Mouse (Mus musculus) megakaryocyte, adult 5-6 weeks (primary cell): Measurements from ENCODE around the gene Rundc1. TPM values are rescaled to one million over a fixed set of nuclear protein-coding genes. Genes with fewer than 3 reads are reported as not detected.
"Not testable (repeated sequence)": the region's sequence is repeated elsewhere in the genome, so short reads cannot be mapped to it uniquely, and the experiment has no call there.

ENCODE experiments used
- ATAC-seq: 2 replicates; pipeline ENCODE4 v1.8.0; 2016; ENCODE audit warnings: mild to moderate bottlenecking, inconsistent platforms; ENCODE audit not compliant: poor library complexity, severe bottlenecking
- total RNA-seq, 2 experiments: library from RNA; stranded (forward) in 1 of 2; stranded (reverse) in 1 of 2; fragments of 153-499, 151-499 nt in 1 of 2; fragments of 221-1000, 200-1000 nt in 1 of 2; gene quantifications; 2 replicates each; pipeline versions ENCODE4 v1.2.3 to v1.2.4; 2015 to 2017

Rundc1 gene
- total RNA-seq (2015) (2.4 and 3.0 TPM in 2 replicates), total RNA-seq (2017) (3.1 and 3.3 TPM in 2 replicates)

DNA sequence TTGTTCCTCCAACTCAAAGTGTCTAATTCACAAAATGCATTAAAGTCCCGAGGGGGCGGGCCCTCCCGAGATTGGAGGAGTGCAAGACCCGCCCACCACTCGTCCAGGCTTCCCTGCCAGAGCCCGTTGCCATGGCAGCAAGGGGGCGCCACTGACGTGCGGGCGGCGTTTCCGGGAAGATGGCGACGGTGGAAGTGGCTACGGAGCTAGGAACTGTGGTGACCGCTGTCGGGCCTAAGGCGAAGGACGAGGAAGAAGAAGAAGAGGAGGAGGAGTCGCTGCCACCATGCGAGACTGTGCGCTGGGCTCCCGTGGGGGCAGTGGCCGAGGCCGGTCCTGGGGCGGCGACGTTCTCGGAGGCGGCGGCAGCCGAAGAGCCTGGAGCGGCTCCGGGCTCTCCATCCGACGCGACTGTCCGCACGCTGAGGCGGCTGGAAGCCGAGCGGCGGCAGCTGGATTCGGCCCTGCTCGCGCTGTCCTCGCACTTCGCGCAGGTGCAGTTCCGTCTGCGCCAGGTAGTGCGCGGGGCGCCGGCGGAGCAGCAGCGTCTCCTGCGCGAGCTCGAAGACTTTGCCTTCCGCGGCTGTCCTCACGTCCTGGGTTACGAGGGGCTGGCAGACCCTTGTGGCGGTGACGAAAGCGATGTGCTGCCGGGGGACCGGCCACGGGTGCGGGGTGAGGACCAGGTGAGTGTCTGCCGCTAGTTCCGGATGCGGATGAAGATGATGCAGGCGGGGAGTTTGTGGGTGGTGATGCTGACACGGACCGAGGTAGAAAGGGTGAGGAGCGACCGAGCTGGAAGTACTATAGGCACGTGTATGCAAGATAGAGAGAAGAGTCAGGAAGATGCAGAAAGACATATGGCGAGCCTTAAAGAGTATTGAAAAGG, at the start of gene Rundc1, which contains the start of gene Ptges3l:
Gene Rundc1, plus strand, starts transcription at position 161 of the 889 bp plus-strand sequence.
Gene Ptges3l, minus strand, starts transcription at position 409 of the 889 bp plus-strand sequence.
- peak; percentile 99 for ATAC-seq

DNA sequence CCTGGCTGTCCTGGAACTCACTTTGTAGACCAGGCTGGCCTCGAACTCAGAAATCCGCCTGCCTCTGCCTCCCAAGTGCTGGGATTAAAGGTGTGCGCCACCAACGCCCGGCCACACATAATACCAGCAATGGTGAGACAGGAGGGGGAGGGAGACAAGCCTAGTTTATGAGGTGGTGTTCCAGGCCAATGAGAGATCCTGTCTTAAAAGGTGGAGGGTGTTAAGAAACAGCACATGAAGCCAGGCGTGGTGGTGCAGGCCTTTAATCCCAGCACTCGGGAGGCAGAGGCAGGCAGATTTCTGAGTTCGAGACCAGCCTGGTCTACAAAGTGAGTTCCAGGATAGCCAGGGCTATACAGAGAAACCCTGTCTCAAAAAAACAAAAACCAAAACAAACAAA, 46.7 kb upstream of the Rundc1 start:
- ATAC-seq, result not testable (repeated sequence)

DNA sequence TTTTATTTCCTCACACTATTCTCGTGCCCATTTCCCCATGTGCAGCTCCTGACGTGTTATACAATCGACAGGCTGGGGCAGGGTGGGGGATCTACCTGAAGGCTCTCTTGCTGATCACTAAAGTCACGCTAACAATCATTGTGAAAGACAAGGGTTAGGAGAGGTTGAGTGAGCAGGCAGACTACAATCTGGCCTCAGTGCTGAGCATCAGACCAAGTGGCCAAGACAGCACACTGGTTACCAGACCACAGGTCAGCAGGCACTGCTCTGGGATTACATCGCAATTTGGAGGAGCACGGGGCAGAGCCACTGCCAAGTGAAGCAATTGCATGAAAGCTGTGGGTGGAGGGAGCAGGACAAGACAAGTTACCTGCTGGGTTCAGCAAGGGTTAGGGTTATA, 46.0 kb upstream of the Rundc1 start:
- no peak for ATAC-seq

DNA sequence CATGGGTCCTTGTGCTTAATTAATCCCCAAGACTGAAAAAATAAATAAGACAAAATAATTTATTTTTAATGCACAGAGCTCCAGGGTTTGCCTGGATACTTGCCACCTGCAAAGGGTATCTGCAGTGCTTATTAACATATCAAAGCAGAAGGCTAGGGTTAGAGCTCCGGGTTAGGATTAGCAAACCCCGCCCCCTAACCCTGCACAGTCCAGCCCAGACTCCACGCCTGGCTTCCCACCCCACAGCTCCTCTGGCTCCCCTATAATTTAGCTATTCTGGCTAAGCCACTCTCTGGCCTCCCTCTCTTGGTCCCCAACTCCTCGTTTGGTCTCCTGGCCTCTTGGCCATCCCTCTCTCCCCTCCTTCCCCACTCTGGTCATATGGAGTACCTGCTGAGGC, 43.1 kb upstream of the Rundc1 start:
- ATAC-seq, result no peak

DNA sequence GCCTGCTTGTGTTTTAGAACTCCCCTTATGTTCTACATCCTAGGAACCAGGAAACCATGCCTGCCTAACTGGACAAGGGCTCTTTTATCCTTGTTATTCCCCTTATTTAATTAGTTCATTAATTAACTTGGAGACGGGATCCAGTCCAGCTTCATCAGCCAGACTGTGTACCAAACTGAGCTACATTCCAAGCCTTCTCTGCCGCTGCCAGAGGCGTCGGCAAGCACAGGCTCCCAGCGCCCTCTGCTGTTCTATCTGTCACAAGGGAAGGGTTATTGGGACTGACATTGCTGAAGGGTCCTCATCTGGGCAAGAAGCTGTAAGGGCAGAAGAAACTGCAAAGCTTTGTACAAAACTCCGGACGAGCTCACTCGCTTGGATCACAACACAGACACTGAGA, 29.8 kb upstream of the Rundc1 start:
- 0 out of 2 replicates have a peak, but pooled peaks have one; percentile 40 for ATAC-seq

DNA sequence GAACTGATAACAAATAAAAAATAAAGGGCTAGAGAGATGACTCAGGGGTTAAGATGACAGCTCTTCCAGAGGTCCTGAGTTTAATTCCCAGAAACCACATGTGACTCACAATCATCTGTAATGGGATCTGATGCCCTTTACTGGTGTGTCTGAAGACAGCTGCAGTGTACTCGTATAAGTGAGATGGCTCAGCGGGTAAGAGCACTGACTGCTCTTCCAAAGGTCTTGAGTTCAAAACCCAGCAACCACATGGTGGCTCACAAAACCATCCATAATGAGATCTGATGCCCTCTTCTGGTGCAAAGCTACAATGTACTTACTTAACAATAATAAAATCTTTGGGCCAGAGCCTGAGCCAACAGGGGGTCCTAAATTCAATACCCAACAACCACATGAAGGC, 9.6 kb upstream of the Rundc1 start:
- no peak for ATAC-seq

DNA sequence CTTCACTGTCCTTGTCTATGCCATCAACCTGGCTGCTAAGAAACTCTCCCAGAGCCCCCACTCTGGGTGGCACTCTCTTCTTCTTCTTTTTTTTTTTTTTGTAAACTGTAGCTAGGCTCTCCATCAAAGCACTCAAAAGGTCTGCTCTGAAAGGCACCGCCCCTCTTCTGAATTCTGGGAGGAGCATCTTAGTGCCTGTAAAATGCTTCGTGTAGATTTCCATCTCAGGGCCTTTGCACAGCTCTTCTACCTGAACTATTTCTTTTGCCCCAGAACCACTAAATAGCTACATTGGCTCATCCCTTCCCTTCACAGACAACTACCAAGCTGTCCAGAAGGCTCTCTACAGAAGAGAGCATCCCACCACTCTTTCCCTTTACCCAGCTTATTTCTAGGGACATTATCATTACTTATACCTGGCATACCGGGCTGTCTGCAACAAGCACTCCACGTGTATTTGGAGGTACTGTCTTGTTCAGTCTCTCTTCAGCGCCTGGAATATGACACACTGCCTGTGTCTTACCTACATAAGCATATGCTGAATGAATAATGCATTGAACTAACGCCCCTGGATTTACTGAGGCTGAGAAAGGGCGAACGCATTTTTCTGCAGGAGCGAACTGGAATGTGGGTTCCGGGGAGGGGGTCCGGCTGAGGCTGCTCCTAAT, 8.3 kb upstream of the Rundc1 start:
- ATAC-seq, result peak; percentile 32; the same call in 1 of the 2 replicates

DNA sequence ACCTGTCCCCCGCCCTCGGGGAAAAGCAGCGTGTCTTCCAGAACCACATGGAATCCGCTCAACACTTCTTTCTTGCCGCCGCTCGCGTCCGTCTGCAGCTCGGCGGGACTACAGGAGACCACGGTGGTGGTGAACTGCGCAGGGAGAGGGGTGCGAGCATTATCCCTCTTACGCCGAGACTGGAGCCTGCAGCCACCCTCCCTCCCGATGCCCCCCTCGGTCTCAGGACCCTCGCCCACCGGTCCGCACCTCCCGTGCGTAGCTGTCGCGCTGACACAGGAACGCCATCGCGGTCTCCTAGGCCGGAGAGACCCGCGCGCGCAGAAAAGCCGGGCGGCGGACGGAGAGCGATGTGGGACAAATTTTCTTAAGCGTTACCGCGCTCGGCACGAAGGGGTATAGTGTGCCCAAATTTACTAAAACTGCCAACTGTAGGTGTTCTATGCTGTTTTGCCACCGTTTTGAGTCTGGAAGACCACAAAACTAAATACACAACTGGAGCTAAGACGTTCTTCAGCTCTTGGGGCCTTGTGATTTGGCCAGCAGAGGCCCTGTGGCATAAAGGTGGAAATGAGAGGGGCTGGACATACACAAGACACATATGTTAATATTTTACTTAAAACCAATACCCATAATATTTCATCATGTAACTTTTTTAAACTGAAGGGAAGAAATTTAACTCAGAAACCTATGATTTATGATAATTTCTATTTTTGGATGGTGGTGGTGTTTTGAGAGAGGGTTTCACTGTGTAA, 7.6 kb upstream of the Rundc1 start, which contains the start of gene Aarsd1:
Gene Aarsd1, minus strand, starts transcription at position 515 of the 755 bp plus-strand sequence.
- peak; percentile 93 for ATAC-seq

DNA sequence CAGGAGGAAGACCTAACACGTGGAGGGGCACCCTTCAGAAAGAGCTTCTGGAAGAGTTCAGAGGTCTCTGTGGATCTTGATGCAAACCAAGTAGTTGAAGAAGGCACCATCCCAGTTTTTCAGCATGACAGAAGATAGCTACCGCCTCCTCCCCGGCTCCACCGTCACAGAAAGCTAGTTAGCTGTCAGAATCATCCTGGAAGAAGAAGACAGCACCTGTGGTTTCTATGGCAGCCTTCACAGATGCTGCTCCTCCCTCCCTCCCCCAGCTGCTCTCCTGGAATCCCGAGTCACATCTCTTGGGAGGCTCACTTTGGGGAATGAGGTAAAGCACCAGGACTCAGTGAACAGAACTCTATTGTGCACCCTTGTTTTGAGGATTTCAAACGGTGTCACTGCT, 5.9 kb upstream of the Rundc1 start:
- no peak for ATAC-seq

DNA sequence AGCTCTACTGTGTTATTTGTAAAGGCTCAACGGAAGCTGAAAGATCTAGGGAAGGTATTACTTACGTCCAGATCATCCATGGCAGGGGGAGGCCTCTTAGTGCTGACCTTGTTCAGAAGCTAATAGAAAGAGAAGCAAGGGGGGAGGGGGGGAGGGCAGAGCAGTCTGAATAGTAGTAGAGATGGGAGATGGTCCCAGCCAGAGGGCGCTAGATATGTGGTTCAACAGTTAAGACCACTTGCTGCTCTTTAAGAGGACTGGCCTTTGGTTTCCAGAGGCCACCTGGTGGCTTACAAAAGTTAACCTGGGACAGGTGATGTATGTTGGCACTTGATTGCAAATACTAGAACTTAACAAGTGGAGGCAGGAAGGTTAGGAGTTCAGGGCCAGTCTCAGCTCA, 5.3 kb upstream of the Rundc1 start:
- ATAC-seq, result no peak

DNA sequence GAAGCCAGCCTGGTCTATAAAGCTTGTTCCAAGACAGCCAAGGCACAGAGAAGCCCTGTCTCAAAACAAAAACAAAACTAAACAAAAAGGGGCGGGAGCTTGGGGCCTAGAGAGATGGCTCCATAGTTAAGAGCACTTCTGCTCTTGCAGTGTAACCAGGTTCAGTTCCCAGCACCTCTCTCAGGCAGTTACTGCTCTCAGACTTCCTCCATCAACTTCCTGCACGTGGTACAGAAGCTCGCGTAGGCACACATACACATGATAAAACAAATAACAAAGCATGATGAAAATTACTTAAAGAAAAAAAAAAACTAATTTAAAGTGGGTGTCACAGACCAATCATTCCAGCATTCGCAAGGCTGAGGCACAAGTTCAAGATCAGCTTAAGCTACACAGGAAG, 4.7 kb upstream of the Rundc1 start:
- ATAC-seq, result no peak

DNA sequence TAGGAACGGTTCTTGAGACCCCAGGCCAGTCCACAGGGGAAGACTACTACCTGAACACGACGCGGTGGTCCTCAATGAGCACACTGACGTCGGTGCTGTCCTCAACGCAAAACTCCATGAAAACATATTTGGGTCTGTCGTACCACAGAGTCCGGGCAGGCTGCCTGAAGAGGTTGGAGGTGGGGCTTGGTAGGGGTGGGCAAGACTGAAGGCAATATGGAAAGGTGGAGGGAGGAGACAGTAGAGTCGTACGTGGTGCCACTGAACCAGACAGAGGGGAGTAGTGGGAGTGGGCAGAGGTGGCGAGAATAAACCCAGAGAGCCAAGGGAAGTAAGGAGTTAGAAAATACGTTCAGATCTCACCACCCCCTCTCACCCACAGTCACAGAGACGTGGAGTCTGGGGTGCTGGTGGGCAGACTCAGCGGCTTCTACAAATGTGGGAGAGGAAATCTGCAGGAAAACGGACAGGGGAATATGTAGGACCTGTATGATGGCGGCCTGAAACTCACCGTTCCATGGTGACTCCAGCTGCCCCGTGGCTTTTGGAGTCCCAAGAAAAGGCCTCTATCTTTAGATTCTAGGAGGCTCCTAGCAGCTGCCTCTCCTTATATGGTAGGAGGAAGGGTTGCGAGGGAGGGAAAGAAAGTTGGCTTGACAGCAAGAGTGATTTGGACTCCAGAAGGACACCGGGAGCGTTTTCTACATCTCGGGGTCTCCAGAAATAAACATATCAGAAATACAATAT, 607 bp upstream of the Rundc1 start, which contains the start of gene Gm27029:
Gene Gm27029, minus strand, starts transcription at position 692 of the 747 bp plus-strand sequence.
- peak; percentile 10 for ATAC-seq

DNA sequence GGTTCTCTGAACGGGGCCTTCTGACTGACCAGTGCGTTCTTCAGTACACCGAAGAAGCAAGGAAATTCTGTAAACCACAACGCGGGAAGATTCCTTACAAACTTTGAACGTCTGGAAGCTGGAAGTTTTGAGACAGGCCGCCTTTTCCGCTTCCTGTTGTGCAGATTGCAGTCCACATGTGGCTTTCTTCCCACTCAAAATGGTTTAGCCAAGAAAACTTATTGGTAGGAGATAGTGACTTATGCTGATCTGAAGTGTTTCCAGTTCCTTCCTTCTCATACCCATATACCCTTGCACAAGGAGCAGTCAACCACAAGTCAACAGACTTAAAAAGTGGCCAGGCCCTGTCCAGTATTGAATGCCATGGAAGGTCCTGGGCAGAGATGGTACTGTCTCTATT, 1.3 kb downstream of the Rundc1 start:
- ATAC-seq, result no peak

DNA sequence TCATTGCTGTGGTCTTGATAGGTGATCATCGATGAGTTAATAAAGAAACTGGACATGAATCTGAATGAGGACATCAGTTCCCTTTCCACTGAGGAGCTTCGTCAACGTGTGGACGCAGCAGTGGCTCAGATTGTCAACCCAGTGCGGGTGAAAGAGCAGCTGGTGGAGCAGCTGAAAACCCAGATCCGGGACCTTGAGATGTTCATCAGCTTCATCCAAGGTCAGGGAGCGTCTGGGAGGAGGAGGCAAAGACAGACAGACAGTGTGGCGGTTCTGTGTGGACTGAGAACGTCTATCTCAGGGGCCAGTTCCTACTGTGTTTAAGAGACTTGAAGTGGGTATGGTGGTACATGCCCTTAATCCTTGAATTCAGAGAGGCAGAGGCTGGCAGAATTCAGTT, 6.4 kb downstream of the Rundc1 start:
- no peak for ATAC-seq

DNA sequence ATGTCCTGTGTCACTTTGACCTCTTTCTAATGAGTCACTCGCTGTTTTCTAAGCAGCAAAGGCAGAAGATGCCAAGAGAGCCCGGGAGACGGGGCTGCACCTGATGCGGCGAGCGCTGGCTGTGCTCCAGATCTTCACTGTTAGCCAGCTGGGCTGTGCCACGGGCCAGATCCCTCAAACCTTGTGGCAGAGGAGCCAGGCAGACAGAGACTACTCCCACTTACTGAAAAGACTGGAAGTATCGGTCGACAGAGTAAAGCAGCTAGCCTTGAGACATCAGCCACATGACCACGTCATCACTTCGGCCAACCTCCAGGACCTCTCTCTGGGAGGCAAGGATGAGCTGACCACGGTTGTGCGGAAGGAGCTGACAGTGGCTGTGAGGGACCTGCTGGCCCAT, 8.5 kb downstream of the Rundc1 start:
- no peak for ATAC-seq

DNA sequence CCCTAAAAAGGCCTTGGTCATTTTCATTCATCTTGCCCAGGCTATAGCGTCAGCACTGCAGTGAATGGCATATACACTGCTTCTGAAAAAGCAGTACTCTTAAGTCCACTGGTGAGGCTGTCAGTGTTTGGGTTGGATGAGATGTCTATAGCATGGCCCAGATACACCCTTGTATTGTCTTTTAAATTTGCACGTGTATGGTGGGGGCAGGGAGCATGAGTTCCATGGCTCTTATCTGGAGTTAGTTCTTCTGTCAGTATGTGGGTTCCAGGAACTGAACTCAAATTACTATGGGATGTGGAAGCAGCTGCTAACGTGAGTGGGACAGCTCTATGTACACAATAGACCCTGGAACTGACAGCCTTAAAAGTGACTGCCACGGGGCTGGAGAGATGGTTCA, 10.9 kb downstream of the Rundc1 start:
- no peak for ATAC-seq

DNA sequence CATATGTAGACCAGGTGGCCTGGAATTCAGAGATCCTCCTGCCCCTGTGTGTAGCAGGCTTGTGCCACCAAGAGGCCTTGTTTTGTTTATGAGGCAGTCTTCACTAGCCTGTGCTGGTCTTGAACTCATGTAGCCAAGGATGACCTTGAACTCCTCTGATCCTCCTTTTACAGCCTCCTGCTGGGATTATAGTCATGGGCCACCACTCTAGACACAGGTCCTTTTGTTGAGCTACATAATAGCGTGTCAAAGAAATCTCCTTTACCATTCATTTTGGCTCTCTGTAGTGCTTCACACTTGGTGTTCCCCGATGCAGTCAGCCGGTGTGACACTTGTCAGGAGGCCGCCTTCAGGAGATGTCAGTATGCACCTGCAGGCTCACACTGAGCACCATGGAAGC, 12.0 kb downstream of the Rundc1 start:
- ATAC-seq, result no peak

DNA sequence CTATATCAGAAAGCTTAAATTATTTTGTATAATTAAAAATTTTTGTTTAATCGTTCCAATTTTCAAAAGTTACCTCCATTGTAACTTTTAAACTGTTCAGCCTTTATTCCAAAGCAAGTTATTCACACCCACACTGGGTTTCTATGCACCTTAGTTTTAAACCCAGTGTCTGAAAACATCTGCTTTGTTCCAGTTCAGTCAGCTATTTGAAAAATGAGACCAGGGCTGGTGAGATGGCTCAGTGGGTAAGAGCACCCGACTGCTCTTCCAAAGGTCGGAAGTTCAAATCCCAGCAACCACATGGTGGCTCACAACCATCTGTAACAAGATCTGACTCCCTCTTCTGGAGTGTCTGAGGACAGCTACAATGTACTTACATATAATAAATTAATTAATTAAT, 13.1 kb downstream of the Rundc1 start:
- ATAC-seq, result not testable (repeated sequence)

DNA sequence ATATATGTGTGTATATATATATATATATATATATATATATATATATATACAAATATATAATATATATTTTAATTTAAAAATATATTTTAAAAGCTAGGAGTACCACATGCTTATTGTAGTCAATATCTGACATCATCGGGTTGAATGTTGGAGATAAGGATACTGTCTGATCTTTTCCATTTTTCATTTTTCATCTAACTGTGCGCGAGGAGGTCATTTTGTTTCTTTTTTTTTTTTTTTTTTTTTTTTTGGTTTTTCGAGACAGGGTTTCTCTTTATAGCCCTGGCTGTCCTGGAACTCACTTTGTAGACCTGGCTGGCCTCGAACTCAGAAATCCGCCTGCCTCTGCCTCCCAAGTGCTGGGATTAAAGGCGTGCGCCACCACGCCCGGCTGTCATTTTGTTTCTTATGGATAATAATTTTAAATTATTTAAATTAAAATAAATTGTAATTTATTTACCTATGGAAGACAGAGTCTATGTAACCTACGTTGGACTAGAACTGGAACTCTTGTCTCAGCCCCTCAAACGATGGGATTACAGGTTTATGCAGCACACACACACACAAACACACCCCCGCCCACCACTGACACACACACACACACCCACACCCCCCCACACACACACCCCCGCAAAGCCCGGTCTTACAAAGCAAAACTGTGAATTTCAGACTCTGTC, 16.7 kb downstream of the Rundc1 start:
- ATAC-seq, result not testable (repeated sequence)
